In the genomic region with DNA sequence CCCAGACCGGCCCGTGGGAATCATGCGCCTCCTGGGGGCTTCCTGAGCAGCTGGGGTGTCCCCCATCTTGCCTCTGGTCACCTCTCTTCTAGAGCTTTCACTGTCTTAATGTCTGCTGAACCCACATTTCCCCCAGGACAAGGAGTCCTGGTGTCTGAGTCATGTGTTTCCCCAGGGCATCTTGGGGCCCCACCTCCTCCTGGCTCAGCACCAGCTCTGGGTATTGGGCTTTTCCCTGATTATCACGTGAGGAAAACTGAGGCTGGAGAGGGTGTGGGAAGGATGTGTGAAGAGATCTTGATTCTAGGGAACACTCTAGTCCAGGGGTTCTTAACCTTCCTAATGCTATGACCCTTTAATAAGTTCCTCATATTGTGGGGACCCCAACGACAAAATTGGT, we compare ENCODE assay signal across 25 mouse cellular contexts. TPM values are rescaled to one million over a fixed set of nuclear protein-coding genes. Genes with fewer than 3 reads are reported as not detected.
DNase-seq lines count a peak whose midpoint lies in the region; ATAC-seq and TF ChIP-seq lines count a peak whose summit lies in the region.
"Had no signal": no experiment of that assay in that cellular context is flagged by ENCODE, and none has a peak within 500 bp of the region (broad histone marks: within the 10 kb centered on the region; RNA-seq: fewer than 3 reads in every experiment).

No protein-coding gene starts in this region.

- H3K9me3 ChIP-seq in heart, embryonic 11.5 days (replicated peaks; ENCODE audit: control insufficient read depth, low read length) = no peaks in the 10 kb centered on the region
- no peaks in the 10 kb centered on the region for H3K9me3 ChIP-seq in heart, embryonic 10.5 days
- H3K9me3 ChIP-seq: G1E; hindbrain, embryonic 12.5 days; megakaryocyte, embryonic 14.5 days; neural tube, embryonic 12.5 days; stomach, embryonic 15.5 days had no signal

- ATAC-seq in heart, embryonic 11.5 days (replicated peaks; ENCODE audit: insufficient number of reproducible peaks, low FRiP score, low TSS enrichment) = no peak
- ATAC-seq: inflammation-experienced regulatory T-cells, adult 6 months had no signal

- no peak overlapping the region; the same call in 1 of the 2 replicates for H3K27ac ChIP-seq in testis, adult 2 months (ENCODE audit: control insufficient read depth, insufficient read depth, low read depth, low read length)
- no peak overlapping the region for H3K27ac ChIP-seq in heart, embryonic 11.5 days (ENCODE audit: low read depth, low read length)
- no peak overlapping the region for H3K27ac ChIP-seq in heart, embryonic 10.5 days
- H3K27ac ChIP-seq: hindbrain, embryonic 12.5 days; neural tube, embryonic 12.5 days; stomach, embryonic 15.5 days had no signal

- H3K27me3 ChIP-seq in testis, adult 2 months (ENCODE audit: control insufficient read depth, insufficient read depth, low read length) = no peaks in the 10 kb centered on the region
- H3K27me3 ChIP-seq in heart, embryonic 11.5 days (ENCODE audit: control insufficient read depth, insufficient read depth, low read length) = peaks cover 26% of the 10 kb centered on the region
- peaks cover 47% of the 10 kb centered on the region for H3K27me3 ChIP-seq in heart, embryonic 10.5 days (ENCODE audit: insufficient read depth, poor library complexity, severe bottlenecking)

- 53% methylated on average over 5 of the region's 5 CpGs for WGBS in heart, embryonic 11.5 days (ENCODE audit: insufficient replicate concordance)
- WGBS in heart, embryonic 10.5 days = 58% methylated on average over 5 of the region's 5 CpGs

- no peak overlapping the region for H3K4me2 ChIP-seq in heart, embryonic 11.5 days

- H3K36me3 ChIP-seq in testis, adult 2 months (ENCODE audit: control insufficient read depth, insufficient read depth, low read length) = peaks cover 2% of the 10 kb centered on the region; the same call in 1 of the 2 replicates
- H3K36me3 ChIP-seq in heart, embryonic 11.5 days (ENCODE audit: control insufficient read depth, insufficient read depth, low read length) = peaks cover 9% of the 10 kb centered on the region
- peaks cover 23% of the 10 kb centered on the region for H3K36me3 ChIP-seq in heart, embryonic 10.5 days

- no peak overlapping the region for H3K9ac ChIP-seq in heart, embryonic 11.5 days (ENCODE audit: low read depth, low read length)
- H3K9ac ChIP-seq: hindbrain, embryonic 12.5 days; neural tube, embryonic 12.5 days; stomach, embryonic 15.5 days had no signal

- no peak for TF ChIP-seq CTCF in testis, adult 2 months (IDR thresholded peaks at IDR 0.05; ENCODE audit: control insufficient read depth, insufficient read depth, insufficient replicate concordance, low read depth, low read length)

- H3K4me3 ChIP-seq in testis, adult 2 months (ENCODE audit: control insufficient read depth, low read depth, low read length) = peak overlapping the region; percentile 93
- H3K4me3 ChIP-seq in heart, embryonic 11.5 days (ENCODE audit: low read depth, low read length) = no peak overlapping the region
- no peak overlapping the region for H3K4me3 ChIP-seq in heart, embryonic 10.5 days
- H3K4me3 ChIP-seq: neural tube, embryonic 12.5 days had no signal

- TF ChIP-seq POLR2A in testis, adult 2 months (IDR thresholded peaks at IDR 0.05; ENCODE audit: control insufficient read depth, low read depth, low read length) = no peak

- intact Hi-C loops in left cerebral cortex, postnatal 4 days (cut with DNase I) = no loop called here

- H3K4me1 ChIP-seq in testis, adult 2 months (ENCODE audit: control insufficient read depth, insufficient read depth, low read length) = peaks cover 36% of the 10 kb centered on the region
- H3K4me1 ChIP-seq in heart, embryonic 11.5 days (ENCODE audit: control insufficient read depth, insufficient read depth, low read length) = peaks cover 5% of the 10 kb centered on the region; the same call in 1 of the 2 replicates
- H3K4me1 ChIP-seq in heart, embryonic 10.5 days = peaks cover 59% of the 10 kb centered on the region
- H3K4me1 ChIP-seq: neural tube, embryonic 12.5 days had no signal

- DNase-seq in adrenal gland, adult 2 months = peak; percentile 74
- DNase-seq in adrenal gland, adult 8-10 months = no peak
- DNase-seq in testis, postnatal 14 days (ENCODE audit: low spot score) = no peak
- DNase-seq in adrenal gland, postnatal 25 days = peak; percentile 65
- no peak for DNase-seq in heart, embryonic 10.5 days (ENCODE audit: low spot score)
- no peak for DNase-seq in left cerebral cortex, postnatal 4 days
- DNase-seq: cerebellum, adult 18-20 months; cerebellum, postnatal 36 days; kidney, postnatal 4 days; right cerebral cortex, postnatal 14 days; thymus, postnatal 14 days had no signal

RNA-seq across cellular contexts. Expression of gene Atp8b3, which starts 0.7 kb away (rescaled TPM):
- 1 to 10 TPM in 1 of 2 experiments, under 1 TPM in 1; 0.52 to 1.1 TPM for total RNA-seq in adrenal gland, adult 2 months (2021)
- 0.16 and 0.21 TPM in 2 replicates for polyA plus RNA-seq in adrenal gland, adult 2 months (2012; rRNA removed)
- total RNA-seq in adrenal gland, adult 8-10 months (2022) = 1 to 10 TPM; 1.2 to 3.0 (median 1.9) TPM
- 1,123 and 1,230 TPM in 2 replicates for polyA plus RNA-seq in testis, adult 2 months (2012; rRNA removed)
- 0.29 and 0.64 TPM in 2 replicates for total RNA-seq in adrenal gland, postnatal 25 days (2021)
- polyA plus RNA-seq in heart, embryonic 11.5 days (2014; fragmentation: Nextera tagmentation; extraction: Ambion mirVana) = 0.09 TPM in 1 of 2 replicates, not detected in the other
- 0.31 and 0.32 TPM in 2 replicates for polyA plus RNA-seq in heart, embryonic 10.5 days (2016; fragmentation: Nextera tagmentation; extraction: Ambion mirVana)
- total RNA-seq in left cerebral cortex, postnatal 4 days (2021) = under 1 TPM; 0.14 to 0.20 TPM
- polyA plus RNA-seq: heart, postnatal 0 days; inflammation-experienced regulatory T-cells, adult 6 months had no signal

RNA-seq across cellular contexts. Expression of gene Rexo1, which starts 23.2 kb away (rescaled TPM):
- 10 to 100 TPM; 37.1 to 41.8 TPM for total RNA-seq in adrenal gland, adult 2 months (2021)
- polyA plus RNA-seq in adrenal gland, adult 2 months (2012; rRNA removed) = 88.8 and 105 TPM in 2 replicates
- total RNA-seq in adrenal gland, adult 8-10 months (2022) = 10 to 100 TPM; 54.2 to 60.1 (median 57.0) TPM
- 201 and 214 TPM in 2 replicates for polyA plus RNA-seq in testis, adult 2 months (2012; rRNA removed)
- total RNA-seq in adrenal gland, postnatal 25 days (2021) = 57.4 and 63.5 TPM in 2 replicates
- polyA plus RNA-seq in heart, embryonic 11.5 days (2014; fragmentation: Nextera tagmentation; extraction: Ambion mirVana) = 18.0 and 18.1 TPM in 2 replicates
- 25.1 and 26.9 TPM in 2 replicates for polyA plus RNA-seq in heart, embryonic 10.5 days (2016; fragmentation: Nextera tagmentation; extraction: Ambion mirVana)
- total RNA-seq in left cerebral cortex, postnatal 4 days (2021) = 10 to 100 TPM; 65.2 to 67.5 TPM

RNA-seq across cellular contexts. Expression of gene Klf16, which starts 38.9 kb away (rescaled TPM):
- 10 to 100 TPM in 1 of 2 experiments, 1 to 10 TPM in 1; 9.6 to 10.6 TPM for total RNA-seq in adrenal gland, adult 2 months (2021)
- polyA plus RNA-seq in adrenal gland, adult 2 months (2012; rRNA removed) = 39.5 and 48.0 TPM in 2 replicates
- 10 to 100 TPM; 12.7 to 15.4 (median 14.6) TPM for total RNA-seq in adrenal gland, adult 8-10 months (2022)
- polyA plus RNA-seq in testis, adult 2 months (2012; rRNA removed) = 7.5 and 7.7 TPM in 2 replicates
- 9.6 and 14.8 TPM in 2 replicates for total RNA-seq in adrenal gland, postnatal 25 days (2021)
- 4.9 and 5.5 TPM in 2 replicates for polyA plus RNA-seq in heart, embryonic 11.5 days (2014; fragmentation: Nextera tagmentation; extraction: Ambion mirVana)
- polyA plus RNA-seq in heart, embryonic 10.5 days (2016; fragmentation: Nextera tagmentation; extraction: Ambion mirVana) = 7.9 and 8.1 TPM in 2 replicates
- 10 to 100 TPM; 34.1 to 35.5 TPM for total RNA-seq in left cerebral cortex, postnatal 4 days (2021)

RNA-seq across cellular contexts. Expression of gene Onecut3, which starts 43.5 kb away (rescaled TPM):
- not detected for total RNA-seq in adrenal gland, adult 2 months (2021)
- not detected in 2 replicates for polyA plus RNA-seq in adrenal gland, adult 2 months (2012; rRNA removed)
- total RNA-seq in adrenal gland, adult 8-10 months (2022) = not detected
- 0.43 and 0.52 TPM in 2 replicates for polyA plus RNA-seq in testis, adult 2 months (2012; rRNA removed)
- total RNA-seq in adrenal gland, postnatal 25 days (2021) = not detected in 2 replicates
- 0.04 TPM in 1 of 2 replicates, not detected in the other for polyA plus RNA-seq in heart, embryonic 11.5 days (2014; fragmentation: Nextera tagmentation; extraction: Ambion mirVana)
- 0.44 TPM in 1 of 2 replicates, not detected in the other for polyA plus RNA-seq in heart, embryonic 10.5 days (2016; fragmentation: Nextera tagmentation; extraction: Ambion mirVana)
- under 1 TPM in 1 of 2 experiments, not detected in 1; 0.24 TPM for total RNA-seq in left cerebral cortex, postnatal 4 days (2021)
- total RNA-seq: left cerebral cortex, postnatal 10 days had no signal
- polyA plus RNA-seq: G1E; gonadal fat pad, adult 2 months; heart, postnatal 0 days; inflammation-experienced regulatory T-cells, adult 6 months; kidney, embryonic 14.5 days; lung, embryonic 16.5 days; spleen, adult 2 months had no signal

RNA-seq across cellular contexts. Expression of gene Abhd17a, which starts 52.0 kb away (rescaled TPM):
- total RNA-seq in adrenal gland, adult 2 months (2021) = 100 to 1,000 TPM in 1 of 2 experiments, 10 to 100 TPM in 1; 86.5 to 104 TPM
- polyA plus RNA-seq in adrenal gland, adult 2 months (2012; rRNA removed) = 613 and 625 TPM in 2 replicates
- total RNA-seq in adrenal gland, adult 8-10 months (2022) = 100 to 1,000 TPM in 1 of 4 experiments, 10 to 100 TPM in 3; 97.0 to 101 (median 97.8) TPM
- polyA plus RNA-seq in testis, adult 2 months (2012; rRNA removed) = 246 and 291 TPM in 2 replicates
- total RNA-seq in adrenal gland, postnatal 25 days (2021) = 87.8 and 100 TPM in 2 replicates
- polyA plus RNA-seq in heart, embryonic 11.5 days (2014; fragmentation: Nextera tagmentation; extraction: Ambion mirVana) = 94.3 and 100 TPM in 2 replicates
- polyA plus RNA-seq in heart, embryonic 10.5 days (2016; fragmentation: Nextera tagmentation; extraction: Ambion mirVana) = 94.1 and 120 TPM in 2 replicates
- total RNA-seq in left cerebral cortex, postnatal 4 days (2021) = 100 to 1,000 TPM; 131 to 133 TPM

Comparison
In these comparisons a context has a peak if more than half of its experiments do, and no peak if none do; other contexts are left out.
1. DNase-seq: peak in adrenal gland, adult 2 months (single experiment) and adrenal gland, postnatal 25 days (single experiment); none in adrenal gland, adult 8-10 months (single experiment), testis, postnatal 14 days (single experiment), heart, embryonic 10.5 days (single experiment) and left cerebral cortex, postnatal 4 days (single experiment).